Mouse (Mus musculus) brain, embryonic 18.5 days (tissue): ENCODE results near the gene Mtcp1.
A peak's percentile ranks its signal among the peaks of the same experiment; 100 is the strongest.

Experiments used
- DNase-seq: peaks from one replicate; pipeline ENCODE4 v3.0.0-alpha.2; 2012; ENCODE audit warnings: low read depth, low spot score

Mtcp1 gene

DNA sequence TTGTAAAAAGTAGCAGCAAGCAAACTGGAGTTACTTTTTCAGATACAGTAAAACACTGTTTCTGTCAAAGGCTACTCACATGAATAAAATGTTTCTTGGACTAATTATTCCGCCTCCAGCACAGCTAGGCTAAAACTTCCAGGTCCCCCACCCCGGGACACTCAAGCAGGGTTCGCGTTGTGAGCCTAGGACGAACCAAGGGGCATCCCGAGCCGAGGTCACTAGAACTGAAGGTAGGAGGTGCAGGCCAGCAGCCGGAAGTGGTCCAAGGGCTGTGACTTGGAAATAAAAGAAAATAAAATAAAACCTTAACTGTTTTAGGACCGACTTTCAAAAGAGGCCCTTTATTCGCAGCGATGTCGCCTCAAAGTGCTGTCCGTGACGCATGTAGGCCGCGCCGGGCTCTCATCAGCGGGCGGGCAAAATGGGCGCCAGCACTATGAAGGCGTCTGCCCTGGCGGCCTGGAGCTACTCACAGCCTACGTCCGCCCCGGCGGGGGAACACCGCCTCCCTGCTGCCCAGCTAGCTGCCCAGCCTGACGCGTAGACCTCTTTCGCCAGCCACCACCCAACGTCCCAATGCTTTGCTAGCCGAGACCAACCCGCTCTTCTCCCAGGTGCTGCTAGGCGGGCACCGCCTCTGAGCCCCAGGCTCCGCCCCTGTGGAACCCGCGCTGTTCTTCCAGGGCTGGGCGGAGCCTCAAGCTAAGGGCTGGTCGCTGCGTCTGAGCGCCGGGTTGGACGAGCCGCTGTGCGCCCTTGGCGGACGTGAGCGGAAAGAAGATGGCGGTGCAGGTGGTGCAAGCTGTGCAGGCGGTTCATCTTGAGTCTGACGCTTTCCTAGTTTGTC, at the start of gene Mtcp1, which contains the start of the genes Cmc4 and Brcc3:
Mtcp1 (minus strand) TSS at position 653 of the 850 bp plus-strand sequence.
Cmc4 (minus strand) TSS at position 649 of the 850 bp plus-strand sequence.
Brcc3 (plus strand) TSS at position 693 of the 850 bp plus-strand sequence.
- peak; percentile 74 for DNase-seq

DNA sequence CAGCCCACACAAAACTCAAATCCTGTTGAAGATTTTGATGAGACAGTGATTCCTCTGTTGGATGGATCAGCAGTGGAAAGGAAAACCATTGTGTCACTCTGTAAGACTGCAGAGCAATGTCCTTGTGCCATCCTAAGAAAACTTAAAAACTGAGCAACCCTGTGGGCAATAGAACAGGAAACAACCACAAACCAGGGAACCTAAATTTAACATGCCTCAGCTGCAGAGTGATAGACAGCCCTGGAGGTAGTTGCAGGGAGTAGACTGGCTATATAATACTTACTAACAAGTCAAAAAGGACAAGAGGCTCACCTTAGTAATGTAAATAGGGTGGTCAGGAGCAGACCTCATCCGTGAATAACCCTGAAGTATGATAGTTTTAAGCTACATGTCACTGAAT, 38.2 kb upstream of the Mtcp1 start:
- DNase-seq: no peak

DNA sequence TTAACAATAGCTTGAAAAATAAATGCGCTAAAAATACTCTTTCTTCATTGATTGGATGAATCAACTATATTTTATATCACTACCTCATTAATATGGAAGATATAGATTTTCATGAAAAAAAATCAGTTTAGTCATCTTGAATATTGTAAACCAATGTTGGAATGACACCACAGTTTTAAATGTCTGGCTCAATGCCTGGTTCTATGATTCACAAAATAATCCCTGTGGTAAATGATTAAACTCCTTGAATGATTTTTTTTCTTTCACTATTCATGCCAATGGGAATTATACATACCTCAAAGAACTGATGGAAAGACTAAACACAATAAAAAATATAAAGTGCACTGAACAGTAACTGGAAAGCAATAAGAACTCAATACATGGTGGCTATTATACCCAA, 6.7 kb downstream of the Mtcp1 start:
- DNase-seq: no peak

DNA sequence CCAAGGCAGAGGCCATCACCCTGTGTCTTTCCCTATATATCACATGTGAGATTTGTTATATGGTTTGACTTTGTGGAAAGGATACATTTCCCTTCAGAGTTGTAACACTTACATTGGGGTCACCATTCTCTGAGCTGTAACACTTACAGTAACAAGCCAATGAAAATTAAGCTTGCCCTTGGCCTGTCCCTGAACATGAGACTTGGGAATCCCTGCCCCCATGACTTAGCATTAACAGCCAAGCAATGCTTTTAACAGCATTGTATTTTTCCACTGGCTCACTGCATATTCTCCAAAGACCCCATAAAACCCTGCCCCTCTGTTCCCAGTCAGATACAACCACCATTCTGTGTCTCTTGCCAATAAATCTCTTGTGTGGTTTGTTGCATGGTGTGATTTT, 13.0 kb downstream of the Mtcp1 start:
- no peak for DNase-seq

DNA sequence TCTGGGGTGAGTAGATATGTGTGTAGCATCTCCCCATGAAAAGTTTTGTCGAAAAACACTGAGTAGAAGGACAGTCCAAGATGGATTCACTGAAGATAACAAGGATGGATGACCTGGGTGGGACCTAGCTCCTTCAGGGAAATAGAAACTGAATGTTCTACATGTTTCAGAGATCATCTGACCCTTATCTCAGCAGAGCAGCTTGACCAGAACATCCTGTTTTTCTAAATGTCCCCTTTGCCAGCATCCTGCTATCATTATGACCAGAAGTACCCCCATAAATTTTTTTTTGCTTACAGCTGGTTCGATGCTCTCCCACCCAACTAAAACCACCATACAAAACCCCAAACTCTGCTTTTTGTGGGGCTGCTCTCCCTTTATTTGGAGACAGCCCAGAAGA, 13.7 kb downstream of the Mtcp1 start:
- DNase-seq: no peak

DNA sequence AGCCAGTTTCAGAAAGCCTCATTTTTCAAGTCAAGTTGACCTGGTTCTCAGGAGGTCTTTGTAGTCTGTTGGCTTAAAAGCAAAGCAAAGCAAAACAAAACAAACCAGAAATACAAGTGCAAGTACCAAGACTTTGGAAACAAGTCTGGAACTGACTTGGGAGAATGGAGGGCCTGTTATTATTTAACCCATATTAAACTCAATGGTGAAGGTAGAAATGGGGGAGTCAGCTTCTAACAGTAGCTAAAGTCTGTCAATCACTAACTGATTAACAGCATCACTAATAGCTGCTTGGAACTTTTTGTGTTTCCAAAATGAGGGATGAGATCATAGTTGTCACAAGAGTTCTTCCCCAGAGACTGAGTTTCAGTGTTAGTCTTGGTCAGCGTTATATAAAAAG, 16.9 kb downstream of the Mtcp1 start:
- DNase-seq: no peak

DNA sequence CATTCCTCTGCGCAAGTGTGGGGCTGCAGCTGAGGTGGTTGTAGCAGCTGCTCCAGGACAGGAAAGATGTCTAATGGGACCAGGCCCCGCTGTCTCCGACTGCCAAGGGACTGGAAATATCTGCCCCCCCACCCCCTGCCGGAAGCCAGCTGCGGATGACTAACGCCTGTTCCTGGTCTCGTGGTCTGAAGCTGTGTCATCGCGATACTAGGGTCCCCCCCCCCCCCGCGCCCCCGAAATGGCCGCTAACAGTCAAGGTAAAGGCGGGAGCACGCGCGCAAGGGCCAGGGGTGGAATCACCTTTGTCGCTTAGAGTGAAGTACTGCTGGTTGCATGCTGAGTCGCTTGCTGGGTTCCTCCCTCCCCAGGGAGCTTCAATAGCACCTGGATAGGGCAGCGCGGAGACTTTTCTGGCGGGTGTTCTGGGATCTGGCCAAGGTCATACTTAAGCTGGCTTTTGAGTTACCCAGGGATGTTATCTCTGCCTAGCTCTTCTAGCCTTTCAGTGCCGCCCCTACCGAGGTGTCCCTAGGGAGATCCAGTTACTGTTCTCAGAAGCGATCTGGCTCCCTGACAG, 34.1 kb downstream of the Mtcp1 start, which contains the start of the genes Fundc2 and F8:
Fundc2 (plus strand) TSS at position 205 of the 577 bp plus-strand sequence.
F8 (minus strand) TSS at position 421 of the 577 bp plus-strand sequence.
- peak; percentile 50 for DNase-seq

DNA sequence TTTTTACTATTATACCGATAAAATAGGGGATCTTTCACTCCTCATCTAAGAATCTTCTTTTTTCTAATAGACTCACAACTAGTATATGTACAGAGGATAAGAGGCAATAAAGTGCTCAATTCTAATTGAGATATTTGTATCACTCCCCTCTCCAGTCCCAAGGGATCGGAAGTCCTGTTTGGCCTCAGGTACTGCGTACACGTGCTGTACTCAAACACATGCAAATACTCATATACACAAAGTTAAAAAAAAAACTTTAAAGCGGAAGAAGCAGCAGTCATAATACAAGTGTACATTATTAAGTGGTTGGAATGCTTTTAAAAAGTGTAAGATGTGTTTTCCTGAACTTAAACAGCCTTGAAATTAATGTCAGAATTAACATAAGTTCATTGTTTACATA, 34.7 kb downstream of the Mtcp1 start:
- DNase-seq: no peak

DNA sequence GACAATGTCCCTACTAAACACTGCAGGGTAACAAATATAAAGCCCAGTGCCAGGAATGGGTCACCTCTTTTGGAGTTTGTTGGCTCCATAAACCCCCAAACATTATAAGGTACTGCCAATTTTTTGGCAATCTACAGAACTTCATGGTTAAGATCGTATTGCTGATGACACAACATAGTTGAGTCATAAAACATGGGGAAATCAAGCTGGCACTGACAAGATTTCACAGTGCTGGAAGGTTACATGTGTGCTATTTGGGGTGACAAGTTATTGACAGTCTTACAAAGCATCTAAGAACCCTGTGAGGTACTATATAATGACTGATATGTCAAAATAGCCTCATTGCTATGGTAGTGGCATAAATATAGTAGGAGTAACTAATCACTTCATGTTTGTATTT, 35.2 kb downstream of the Mtcp1 start:
- DNase-seq: no peak

DNA sequence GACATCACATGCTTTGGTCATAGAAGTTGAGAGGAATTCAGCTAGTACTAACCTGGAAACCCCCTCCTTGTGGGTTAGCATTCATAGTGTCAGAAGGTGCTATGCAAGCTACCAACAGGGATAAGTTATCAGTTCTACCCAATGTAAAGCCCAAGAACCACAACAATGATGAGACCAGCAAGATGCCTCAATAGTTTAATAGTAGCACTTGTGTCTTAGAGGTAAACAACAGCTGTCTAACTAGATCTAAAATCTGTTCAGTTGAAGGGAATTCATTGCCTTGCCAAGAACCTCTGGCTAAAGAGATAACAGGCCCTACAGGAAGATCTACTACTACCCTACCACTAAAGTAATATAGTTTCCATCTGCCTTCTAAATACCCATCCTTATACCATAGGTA, 39.6 kb downstream of the Mtcp1 start:
- DNase-seq: no peak

DNA sequence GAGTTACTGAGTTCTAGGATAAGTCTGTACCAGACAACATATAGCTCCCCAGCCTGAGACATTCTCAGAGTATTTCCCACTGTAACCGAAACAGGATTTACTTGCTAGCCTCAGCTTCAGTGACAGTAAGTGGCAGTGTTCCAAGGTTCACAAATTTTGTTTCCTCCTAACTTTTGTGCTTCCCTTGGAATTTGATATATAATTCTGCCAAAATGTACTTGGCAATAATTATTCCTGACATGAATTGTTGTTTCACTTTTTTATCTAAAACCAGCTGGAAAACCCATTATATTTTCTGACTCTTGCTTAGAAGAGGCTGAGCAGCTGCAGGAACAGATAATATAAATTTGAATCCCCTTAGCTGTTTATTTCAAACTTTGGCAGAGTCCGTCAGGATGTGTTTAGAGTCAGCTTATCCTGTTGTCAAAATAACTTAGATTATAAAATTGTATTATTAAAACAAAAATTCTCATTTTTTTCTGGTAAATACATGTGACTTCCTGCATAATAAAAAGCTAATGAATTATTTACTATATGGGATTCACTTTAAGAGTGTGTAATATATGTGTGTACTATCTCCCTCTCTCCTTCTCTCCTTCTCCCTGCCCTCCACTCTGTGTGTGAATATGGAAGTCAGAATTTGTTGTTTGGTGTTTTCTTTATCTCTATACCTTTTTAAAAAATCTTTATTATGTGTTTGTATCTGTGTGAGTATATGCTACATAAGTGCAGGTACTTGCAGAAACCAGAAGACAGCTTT, 43.5 kb downstream of the Mtcp1 start:
- DNase-seq: no peak

DNA sequence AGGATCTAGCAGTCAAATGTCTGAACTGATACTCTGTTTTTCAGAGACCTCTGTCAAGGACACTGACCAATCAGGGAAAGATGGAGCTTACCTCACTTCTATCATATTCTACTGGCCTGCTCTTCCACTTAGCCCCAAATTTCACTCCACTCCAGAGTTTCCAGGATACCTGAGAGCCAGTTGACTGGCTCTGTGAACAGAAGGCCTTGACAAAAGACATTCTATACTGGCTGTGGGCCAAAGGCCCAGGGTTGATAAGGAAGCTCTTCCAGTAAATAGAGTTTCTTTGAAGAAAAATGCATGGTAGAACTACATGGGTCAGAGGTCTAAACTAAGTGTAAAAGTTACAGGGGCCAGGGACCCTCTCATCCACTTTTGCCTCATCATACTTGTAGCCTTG, 46.2 kb downstream of the Mtcp1 start:
- no peak for DNase-seq
